Mouse (Mus musculus): ENCODE results near the gene Cfap74.

GRCm38 (mm10) chr4:155473319-155473718 is 64.3 kb downstream of the Cfap74 start:
- TF ChIP-seq CTCF (IDR thresholded peaks at IDR 0.05; ENCODE audit: low read depth) (no peak), EP300 (IDR thresholded peaks at IDR 0.05; ENCODE audit: low read depth) (no peak)

All from heart, postnatal 0 days (tissue).